Mouse (Mus musculus) kidney, postnatal 25 days (tissue): Measurements from ENCODE around the gene Bmp6.

Experiments used
- DNase-seq, 2 experiments: peaks; one replicate each; pipeline ENCODE4 v3.0.0; 2021; ENCODE audit warnings: mixed read lengths in 2 of 2

Gene Bmp6

GRCm38 (mm10) chr13:38548681-38549080 is 203.8 kb downstream of the Bmp6 start:
- DNase-seq: no peak
